Mouse (Mus musculus) forebrain, embryonic 14.5 days (tissue): Measurements from ENCODE around the gene Pithd1. TPM values are rescaled to one million over a fixed set of nuclear protein-coding genes. Genes with fewer than 3 reads are reported as not detected.

ENCODE experiments used
- ATAC-seq: fragments of 200-750 bp; cut with Nextera tagmentation; 2 replicates; pipeline ENCODE4 v1.8.0; 2017; ENCODE audit warnings: mild to moderate bottlenecking, moderate library complexity
- DNase-seq: peaks from one replicate; pipeline ENCODE4 v3.0.0-alpha.2; 2015; ENCODE audit warnings: low spot score
- H3K27ac ChIP-seq: fragments of 300-500 bp; sonication (generic); 2 replicates; pipeline ENCODE4 v1.5.1; 2014; ENCODE audit warnings: low read depth, mild to moderate bottlenecking, control low read depth, low read length, moderate library complexity
- H3K27me3 ChIP-seq: fragments of 300-500 bp; sonication (generic); replicated peaks from 2 replicates; pipeline ENCODE4 v1.6.1; 2014; ENCODE audit warnings: low read length, control low read depth, mixed read lengths; ENCODE audit not compliant: control insufficient read depth, insufficient read depth
- H3K36me3 ChIP-seq: fragments of 300-500 bp; sonication (generic); 2 replicates; pipeline ENCODE4 v1.6.1; 2014; ENCODE audit warnings: low read length, control low read depth; ENCODE audit not compliant: control insufficient read depth, insufficient read depth
- H3K4me1 ChIP-seq: fragments of 300-500 bp; sonication (generic); 2 replicates; pipeline ENCODE4 v1.6.1; 2014; ENCODE audit warnings: antibody characterized with exemption, low read length, control low read depth; ENCODE audit not compliant: control insufficient read depth, insufficient read depth
- H3K4me2 ChIP-seq: fragments of 300-500 bp; sonication (generic); 2 replicates; pipeline ENCODE4 v1.6.1; 2014; ENCODE audit warnings: mild to moderate bottlenecking, control low read depth, low read length
- H3K4me3 ChIP-seq: fragments of 300-500 bp; sonication (generic); 2 replicates; pipeline ENCODE4 v1.5.1; 2014; ENCODE audit warnings: low read depth, low read length, control low read depth
- H3K9ac ChIP-seq: fragments of 300-500 bp; sonication (generic); 2 replicates; pipeline ENCODE4 v1.6.1; 2014; ENCODE audit warnings: mild to moderate bottlenecking, low read length, control low read depth, moderate library complexity
- H3K9me3 ChIP-seq: fragments of 300-500 bp; sonication (generic); replicated peaks from 2 replicates; pipeline ENCODE4 v1.6.1; 2016; ENCODE audit warnings: low read length, control low read depth, mixed read lengths; ENCODE audit not compliant: control insufficient read depth
- WGBS: fragments of 180-500 bp; shearing (Covaris S2); extraction: QIAGEN DNeasy Blood & Tissue Kit; methylation state at CpG from one replicate; pipeline ENCODE4 v1.1.7; 2014; 5-methylcytosine and 5-hydroxymethylcytosine counted together
- polyA plus RNA-seq: library from polyadenylated mRNA; unstranded; fragments of >200 nt; fragmentation: Nextera tagmentation; extraction: Ambion mirVana; gene quantifications from 2 replicates; pipeline ENCODE4 v1.2.1, GENCODE M21; 2014

Gene Pithd1
- polyA plus RNA-seq, 1 experiment from 2014 or later: 56.1 TPM

- Histone ChIP-seq H3K4me1 (peaks cover 4% of the 10 kb centered on the region; the same call in 1 of the 2 replicates), H3K27me3 (no peaks in the 10 kb centered on the region), H3K4me2 (no peak overlapping the region), H3K27ac (no peak overlapping the region), H3K9ac (no peak overlapping the region), H3K4me3 (no peak overlapping the region), H3K9me3 (no peaks in the 10 kb centered on the region), H3K36me3 (peaks cover 40% of the 10 kb centered on the region)
- DNase-seq: no peak
- ATAC-seq: no peak
- 64% methylated on average over 8 of the region's 8 CpGs for WGBS
Measured at GRCm38 (mm10) chr4:135958354-135958753, 28.7 kb downstream of the Pithd1 start.

GRCm38 (mm10) chr4:135955886-135956285 is 31.2 kb downstream of the Pithd1 start:
- H3K36me3 ChIP-seq: peaks cover 51% of the 10 kb centered on the region
- 83% methylated on average over 9 of the region's 9 CpGs for WGBS
- no peak overlapping the region for H3K27ac ChIP-seq
- H3K4me3 ChIP-seq: no peak overlapping the region
- no peaks in the 10 kb centered on the region for H3K4me1 ChIP-seq
- DNase-seq (no peak), ATAC-seq (no peak)
- no peaks in the 10 kb centered on the region for H3K27me3 ChIP-seq
- no peak overlapping the region for H3K9ac ChIP-seq
- no peak overlapping the region for H3K4me2 ChIP-seq
- no peaks in the 10 kb centered on the region for H3K9me3 ChIP-seq

GRCm38 (mm10) chr4:135954241-135954640 is 32.8 kb downstream of the Pithd1 start:
- H3K4me2 ChIP-seq: no peak overlapping the region
- H3K9ac ChIP-seq: no peak overlapping the region
- H3K4me3 ChIP-seq: no peak overlapping the region
- no peak overlapping the region for H3K27ac ChIP-seq
- peaks cover 38% of the 10 kb centered on the region for H3K36me3 ChIP-seq
- peak; percentile 82 for DNase-seq
- peak; percentile 54; the same call in 1 of the 2 replicates for ATAC-seq
- no peaks in the 10 kb centered on the region for H3K4me1 ChIP-seq
- WGBS: 6% methylated on average over 2 of the region's 2 CpGs
- H3K9me3 ChIP-seq: no peaks in the 10 kb centered on the region
- no peaks in the 10 kb centered on the region for H3K27me3 ChIP-seq

- Histone ChIP-seq H3K36me3 (peaks cover 28% of the 10 kb centered on the region), H3K4me2 (no peak overlapping the region), H3K9me3 (no peaks in the 10 kb centered on the region), H3K4me1 (no peaks in the 10 kb centered on the region), H3K27ac (no peak overlapping the region), H3K4me3 (no peak overlapping the region), H3K9ac (no peak overlapping the region), H3K27me3 (no peaks in the 10 kb centered on the region)
- DNase-seq (no peak), ATAC-seq (no peak)
- WGBS: 84% methylated on average over 3 of the region's 3 CpGs
Measured at GRCm38 (mm10) chr4:135953179-135953578, 33.9 kb downstream of the Pithd1 start.

- H3K27me3 ChIP-seq: no peaks in the 10 kb centered on the region
- no peak overlapping the region for H3K4me3 ChIP-seq
- 99% methylated on average over 3 of the region's 3 CpGs for WGBS
- no peak overlapping the region for H3K9ac ChIP-seq
- H3K4me1 ChIP-seq: no peaks in the 10 kb centered on the region
- no peak overlapping the region for H3K4me2 ChIP-seq
- H3K27ac ChIP-seq: no peak overlapping the region
- peaks cover 20% of the 10 kb centered on the region for H3K36me3 ChIP-seq
- ATAC-seq (no peak), DNase-seq (no peak)
- H3K9me3 ChIP-seq: no peaks in the 10 kb centered on the region
Measured at GRCm38 (mm10) chr4:135951505-135951904, 35.6 kb downstream of the Pithd1 start.

GRCm38 (mm10) chr4:135950365-135950764 is 36.7 kb downstream of the Pithd1 start:
- Histone ChIP-seq H3K4me2 (no peak overlapping the region), H3K36me3 (peaks cover 18% of the 10 kb centered on the region), H3K4me3 (no peak overlapping the region), H3K9ac (no peak overlapping the region), H3K4me1 (peaks cover 4% of the 10 kb centered on the region), H3K27me3 (no peaks in the 10 kb centered on the region), H3K9me3 (no peaks in the 10 kb centered on the region), H3K27ac (no peak overlapping the region)
- DNase-seq: no peak
- no peak for ATAC-seq
- 88% methylated on average over 6 of the region's 6 CpGs for WGBS

DNA sequence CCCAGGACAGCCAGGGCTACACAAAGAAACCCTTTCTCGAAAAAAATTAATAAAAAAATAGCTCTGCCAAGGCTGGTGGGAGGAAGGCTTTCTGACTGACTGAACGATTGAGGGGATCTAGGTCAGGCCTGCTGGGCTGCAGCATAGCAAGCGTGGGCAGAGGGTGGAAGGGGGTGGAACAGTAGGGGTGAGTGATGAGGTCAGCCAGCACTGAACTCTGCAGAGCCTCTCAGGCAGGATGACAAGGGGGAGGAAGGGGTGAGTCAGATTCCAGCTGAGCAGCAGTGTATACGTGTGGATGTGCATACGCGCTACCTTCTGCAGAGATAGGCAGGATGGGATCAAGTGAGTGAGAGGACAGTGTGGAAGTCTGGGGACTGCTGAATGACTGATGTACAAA is 37.2 kb downstream of the Pithd1 start:
- DNase-seq (no peak), ATAC-seq (no peak)
- no peak overlapping the region for H3K4me3 ChIP-seq
- H3K27me3 ChIP-seq: no peaks in the 10 kb centered on the region
- no peak overlapping the region for H3K27ac ChIP-seq
- no peak overlapping the region for H3K4me2 ChIP-seq
- peaks cover 16% of the 10 kb centered on the region for H3K36me3 ChIP-seq
- peaks cover 4% of the 10 kb centered on the region for H3K4me1 ChIP-seq
- H3K9me3 ChIP-seq: no peaks in the 10 kb centered on the region
- no peak overlapping the region for H3K9ac ChIP-seq
- WGBS: 75% methylated on average over 6 of the region's 6 CpGs

GRCm38 (mm10) chr4:135949475-135949874 is 37.6 kb downstream of the Pithd1 start:
- H3K36me3 ChIP-seq: peaks cover 14% of the 10 kb centered on the region
- DNase-seq: no peak
- WGBS: 85% methylated on average over 10 of the region's 10 CpGs
- H3K9ac ChIP-seq: no peak overlapping the region
- H3K27me3 ChIP-seq: no peaks in the 10 kb centered on the region
- ATAC-seq: no peak
- no peak overlapping the region for H3K4me3 ChIP-seq
- no peaks in the 10 kb centered on the region for H3K9me3 ChIP-seq
- no peak overlapping the region for H3K4me2 ChIP-seq
- no peak overlapping the region for H3K27ac ChIP-seq
- peaks cover 4% of the 10 kb centered on the region for H3K4me1 ChIP-seq

- Histone ChIP-seq H3K9me3 (no peaks in the 10 kb centered on the region), H3K4me2 (no peak overlapping the region), H3K36me3 (peaks cover 14% of the 10 kb centered on the region), H3K4me3 (no peak overlapping the region), H3K27me3 (no peaks in the 10 kb centered on the region), H3K9ac (no peak overlapping the region), H3K4me1 (peaks cover 4% of the 10 kb centered on the region), H3K27ac (no peak overlapping the region)
- no peak for ATAC-seq
- DNase-seq: no peak
- 96% methylated on average over 8 of the region's 8 CpGs for WGBS
Measured at GRCm38 (mm10) chr4:135948142-135948541, 38.9 kb downstream of the Pithd1 start.
